Mouse (Mus musculus): ENCODE measurements around the gene Pth1r.

Pth1r gene

GRCm38 (mm10) chr9:110748451-110748850, 1.5 kb upstream of the Pth1r start:
- no peak for DNase-seq (ENCODE audit: low spot score)

GRCm38 (mm10) chr9:110746238-110746637, 707 bp downstream of the Pth1r start:
- DNase-seq (ENCODE audit: low spot score), result no peak

- no peak for DNase-seq (ENCODE audit: low spot score)
These were observed 1.2 kb downstream of the Pth1r start for GRCm38 (mm10) chr9:110745752-110746151.

GRCm38 (mm10) chr9:110743456-110744323, 3.3 kb downstream of the Pth1r start:
- no peak for DNase-seq (ENCODE audit: low spot score)

- no peak for DNase-seq (ENCODE audit: low spot score)
These were observed 3.9 kb downstream of the Pth1r start for GRCm38 (mm10) chr9:110742951-110743455.

GRCm38 (mm10) chr9:110742295-110742950, 4.5 kb downstream of the Pth1r start:
- DNase-seq (ENCODE audit: low spot score), result no peak

GRCm38 (mm10) chr9:110741711-110742294, 5.1 kb downstream of the Pth1r start, which contains the start of gene Myl3:
Myl3 (plus strand) TSS chr9:110741861.
- DNase-seq (ENCODE audit: low spot score), result no peak

DNA sequence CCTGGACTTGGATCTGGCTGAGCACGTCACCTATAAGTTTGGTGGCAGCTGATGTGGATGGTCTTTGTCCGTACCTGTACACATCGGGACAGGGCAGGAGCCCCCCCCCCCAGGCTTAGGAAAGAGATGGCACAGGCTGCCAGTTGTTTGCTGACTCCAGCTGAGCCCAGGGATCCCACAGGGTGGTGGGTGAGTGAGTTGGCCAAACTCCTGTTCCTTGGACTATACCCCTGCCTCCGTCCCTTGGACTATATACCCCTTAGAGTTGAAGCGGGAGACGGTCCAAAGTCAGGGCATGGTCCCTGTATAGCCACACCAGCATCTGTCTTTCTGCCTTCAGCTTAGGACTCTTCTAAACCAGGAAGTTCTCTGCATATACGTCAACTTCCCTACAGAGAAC, 7.0 kb downstream of the Pth1r start:
- no peak for DNase-seq (ENCODE audit: low spot score)

DNA sequence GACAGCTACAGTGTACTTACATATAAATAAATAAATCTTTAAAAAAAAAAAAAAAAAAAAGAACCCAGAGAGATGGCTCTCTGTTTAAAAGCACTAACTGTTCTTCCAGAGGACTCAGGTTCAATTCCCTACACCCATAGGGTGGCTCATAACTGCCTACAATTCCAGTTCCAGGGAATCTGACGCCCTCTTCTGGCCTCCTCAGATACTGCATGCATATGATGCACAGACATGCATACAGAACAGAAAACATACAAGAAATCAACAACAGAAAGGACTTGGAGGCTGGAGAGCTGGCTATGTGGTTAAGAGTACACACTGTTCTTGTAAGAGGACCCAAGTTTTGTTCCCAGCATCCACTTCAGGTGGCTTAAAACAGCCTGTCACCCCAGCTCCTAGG, 8.9 kb downstream of the Pth1r start:
- DNase-seq (ENCODE audit: low spot score), result no peak

DNA sequence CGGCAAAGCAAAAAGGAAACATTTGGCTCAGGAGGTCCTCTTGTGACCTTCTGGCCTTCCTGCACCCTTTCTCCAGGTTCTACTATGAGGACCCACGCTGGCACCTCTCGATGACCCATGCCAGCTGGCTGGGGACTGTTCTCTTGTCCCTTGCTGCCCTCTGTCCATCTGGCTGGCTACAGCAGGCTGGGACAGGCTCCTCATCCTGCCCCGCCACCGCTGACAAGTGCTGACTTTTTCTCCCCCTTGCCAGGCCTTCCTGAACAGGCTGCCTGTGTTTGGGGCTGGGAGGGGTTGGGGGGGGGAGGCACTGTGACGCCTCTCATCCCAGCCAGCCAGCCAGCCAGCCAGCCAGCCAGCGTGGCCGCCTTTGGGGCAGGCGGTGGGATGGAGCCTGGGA, 10.6 kb downstream of the Pth1r start:
- DNase-seq (ENCODE audit: low spot score), result no peak

GRCm38 (mm10) chr9:110734154-110734553, 12.8 kb downstream of the Pth1r start:
- no peak for DNase-seq (ENCODE audit: low spot score)

DNA sequence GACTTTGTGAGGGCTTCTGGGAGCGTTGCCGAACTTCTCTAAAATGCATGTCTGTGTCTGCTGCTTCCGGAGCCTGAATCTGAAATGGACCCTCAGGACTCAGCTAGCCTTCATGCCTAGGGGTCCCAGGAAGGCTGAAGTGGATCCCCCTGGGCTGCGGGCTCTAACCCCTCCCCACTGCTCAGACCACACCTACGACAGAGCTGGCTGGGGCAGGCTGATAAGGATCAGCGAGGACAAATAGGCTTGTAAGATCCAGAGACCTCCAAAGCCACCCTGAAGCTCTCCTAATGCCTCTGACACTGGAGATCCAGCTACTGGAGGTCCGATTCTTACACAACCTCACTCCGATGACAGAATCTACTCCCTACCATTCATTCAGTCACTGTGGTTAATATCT, 13.8 kb downstream of the Pth1r start:
- no peak for DNase-seq (ENCODE audit: low spot score)

DNA sequence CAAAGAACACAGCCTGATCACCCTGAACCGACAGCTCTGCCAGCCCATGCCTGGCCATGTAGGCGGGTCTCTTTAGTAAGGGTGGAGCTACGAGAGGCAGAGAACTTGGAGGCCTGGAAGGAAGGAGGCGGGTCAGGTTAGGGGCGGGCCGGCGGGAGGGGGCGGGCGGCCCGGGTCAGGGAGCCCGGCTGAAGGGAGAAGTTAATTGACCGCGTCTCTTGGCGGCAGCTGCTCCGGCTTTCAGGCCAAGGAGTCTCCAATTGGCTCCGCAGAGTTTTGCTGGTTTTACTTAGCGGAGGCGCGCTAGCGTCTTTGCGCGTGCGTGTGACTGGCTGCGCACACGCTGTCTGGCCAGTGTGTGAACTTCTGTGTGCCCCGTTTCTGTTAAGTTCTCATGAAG, 14.3 kb downstream of the Pth1r start:
- peak; percentile 33 for DNase-seq (ENCODE audit: low spot score)

GRCm38 (mm10) chr9:110731859-110732258, 15.1 kb downstream of the Pth1r start:
- DNase-seq (ENCODE audit: low spot score), result no peak

GRCm38 (mm10) chr9:110729841-110730240, 17.1 kb downstream of the Pth1r start:
- DNase-seq (ENCODE audit: low spot score), result no peak

GRCm38 (mm10) chr9:110726867-110727266, 20.1 kb downstream of the Pth1r start:
- no peak for DNase-seq (ENCODE audit: low spot score)

GRCm38 (mm10) chr9:110725721-110726135, 21.2 kb downstream of the Pth1r start:
- DNase-seq (ENCODE audit: low spot score), result no peak

DNA sequence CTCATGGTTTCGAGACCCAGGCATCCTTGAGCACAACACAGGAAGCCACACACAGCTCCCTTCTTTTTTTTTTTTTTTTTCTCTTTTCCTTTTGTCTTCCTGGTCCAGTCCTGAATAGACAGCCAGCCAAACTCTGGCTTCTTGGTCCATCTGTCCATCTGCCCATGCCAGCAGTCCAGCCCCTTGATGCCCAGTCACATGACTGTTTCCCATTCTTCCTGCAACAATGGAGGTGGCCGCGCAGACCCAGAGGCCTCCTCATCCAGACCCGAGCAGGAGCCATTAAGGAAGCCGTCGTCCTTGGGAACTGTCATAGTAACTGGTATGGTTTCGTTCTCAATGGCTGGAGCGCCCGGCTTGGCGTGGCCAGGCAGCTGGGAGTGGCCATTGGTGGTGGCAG, 24.9 kb downstream of the Pth1r start:
- no peak for DNase-seq (ENCODE audit: low spot score)

GRCm38 (mm10) chr9:110719977-110720376, 27.0 kb downstream of the Pth1r start:
- DNase-seq (ENCODE audit: low spot score), result no peak

DNA sequence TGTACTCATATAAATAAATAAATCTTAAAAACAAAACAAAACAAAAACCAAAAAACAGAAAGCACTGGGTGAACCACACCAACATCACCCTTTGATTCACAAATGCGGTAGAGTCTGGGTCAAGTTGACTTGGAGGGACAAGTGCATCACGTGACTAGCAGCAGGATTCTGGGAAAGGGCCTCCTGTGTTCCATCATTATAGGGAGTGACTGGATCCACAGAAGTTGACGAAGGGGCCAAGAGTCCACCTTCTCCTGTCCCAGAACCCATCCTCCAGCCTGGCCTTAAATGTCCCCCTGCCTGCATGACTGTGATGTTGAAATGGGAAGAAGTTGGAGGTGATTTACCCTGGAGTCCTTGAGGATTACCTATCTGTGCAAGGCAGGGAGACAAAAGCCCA, 28.1 kb downstream of the Pth1r start:
- DNase-seq (ENCODE audit: low spot score), result no peak

DNA sequence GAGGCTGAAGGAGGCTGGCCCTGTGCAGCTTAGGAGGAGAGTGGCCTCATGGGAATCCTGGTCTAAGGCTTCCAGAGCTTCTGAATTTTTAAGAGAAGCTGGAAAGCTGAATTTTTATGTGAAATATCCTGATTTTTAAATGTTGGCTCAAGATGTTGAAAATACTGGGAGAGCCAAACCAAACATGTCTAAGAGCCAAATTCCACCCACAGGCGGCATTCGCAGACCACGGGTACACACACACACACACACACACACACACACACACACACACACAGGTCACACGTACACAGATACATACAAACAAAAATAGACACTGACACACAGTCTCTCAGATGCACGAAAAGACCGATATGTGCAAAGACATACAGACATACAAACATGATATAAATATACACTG, 28.9 kb downstream of the Pth1r start:
- DNase-seq (ENCODE audit: low spot score), result no peak

DNA sequence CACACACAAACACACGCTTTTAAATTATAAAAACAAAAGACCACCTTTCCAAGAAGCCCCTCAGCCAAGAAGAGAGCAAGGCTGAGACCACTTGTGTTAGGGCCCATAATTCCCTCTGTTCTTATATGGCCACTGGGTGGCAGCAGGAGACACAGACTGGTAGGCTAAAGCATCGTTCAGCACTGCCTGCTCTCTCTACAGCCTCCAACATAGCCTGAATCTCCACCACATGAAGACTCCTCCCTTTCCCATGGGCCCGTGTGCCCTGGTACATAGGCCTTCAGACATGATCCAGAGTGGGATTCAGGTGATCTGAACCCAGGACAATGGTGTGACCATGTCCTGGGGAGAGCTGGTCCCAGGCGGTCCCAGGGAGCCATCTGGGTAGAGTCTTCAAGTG, 30.2 kb downstream of the Pth1r start:
- no peak for DNase-seq (ENCODE audit: low spot score)

DNA sequence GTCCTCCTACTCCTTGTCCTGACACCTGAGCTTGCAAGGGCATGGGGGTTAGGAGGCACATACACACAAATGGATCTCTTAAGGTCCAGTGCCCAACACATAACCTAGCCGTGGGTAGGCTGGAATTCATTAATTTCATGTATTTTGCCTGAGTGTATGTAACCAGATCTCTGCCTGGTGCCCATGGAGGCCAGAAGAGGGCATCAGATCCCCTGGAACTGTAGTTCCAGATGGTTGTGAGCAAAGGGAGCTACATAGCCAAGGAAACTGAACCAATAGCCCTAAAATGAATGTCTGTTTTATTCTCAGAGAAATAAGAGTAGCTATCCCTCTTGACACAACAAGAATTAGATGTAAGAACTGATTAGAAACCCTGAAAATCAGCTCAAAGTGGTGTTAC, 31.5 kb downstream of the Pth1r start:
- DNase-seq (ENCODE audit: low spot score), result no peak
